Mouse (Mus musculus): Measurements from ENCODE around the gene Kcnh2.

- no peak for TF ChIP-seq CTCF (conservative IDR thresholded peaks at IDR 0.05; ENCODE audit: low read length)
- TF ChIP-seq POU5F1 (IDR thresholded peaks at IDR 0.05; ENCODE audit: borderline replicate concordance, low read length), result no peak
Observed at GRCm38 (mm10) chr5:24378700-24379099, 27.3 kb upstream of the Kcnh2 start.

Measured in E14TG2a.4 (cell line).